Mouse (Mus musculus) embryonic facial prominence, embryonic 14.5 days (tissue): Measurements from ENCODE around the gene Inpp5k. TPM values are rescaled to one million over a fixed set of nuclear protein-coding genes. Genes with fewer than 3 reads are reported as not detected.
A peak's percentile ranks its signal among the peaks of the same experiment; 100 is the strongest.

Experiments
- ATAC-seq: fragments of 200-750 bp; cut with Nextera tagmentation; 2 replicates; pipeline ENCODE4 v1.8.0; 2017; ENCODE audit warnings: low read depth, moderate number of reproducible peaks, moderate TSS enrichment
- DNase-seq: peaks from one replicate; pipeline ENCODE4 v3.0.0-alpha.2; 2015; ENCODE audit warnings: low spot score
- H3K27ac ChIP-seq: fragments of 300-500 bp; sonication (generic); replicated peaks from 2 replicates; pipeline ENCODE4 v1.5.1; 2014; ENCODE audit warnings: low read depth, mild to moderate bottlenecking, low read length, moderate library complexity
- H3K27me3 ChIP-seq: fragments of 300-500 bp; sonication (generic); replicated peaks from 2 replicates; pipeline ENCODE4 v1.6.1; 2014; ENCODE audit warnings: low read length; ENCODE audit not compliant: control insufficient read depth, insufficient read depth
- H3K36me3 ChIP-seq: fragments of 300-500 bp; sonication (generic); 2 replicates; pipeline ENCODE4 v1.6.1; 2014; ENCODE audit warnings: low read length, mixed read lengths; ENCODE audit not compliant: control insufficient read depth, insufficient read depth
- H3K4me1 ChIP-seq: fragments of 300-500 bp; sonication (generic); 2 replicates; pipeline ENCODE4 v1.6.1; 2014; ENCODE audit warnings: antibody characterized with exemption, low read length; ENCODE audit not compliant: control insufficient read depth, insufficient read depth
- H3K4me2 ChIP-seq: fragments of 300-500 bp; sonication (generic); 2 replicates; pipeline ENCODE4 v1.6.1; 2014; ENCODE audit warnings: low read depth, mild to moderate bottlenecking, low read length, moderate library complexity, mixed read lengths
- H3K4me3 ChIP-seq: fragments of 300-500 bp; sonication (generic); 2 replicates; pipeline ENCODE4 v1.5.1; 2014; ENCODE audit warnings: low read depth, mild to moderate bottlenecking, low read length
- H3K9ac ChIP-seq: fragments of 300-500 bp; sonication (generic); 2 replicates; pipeline ENCODE4 v1.6.1; 2014; ENCODE audit warnings: low read depth, mild to moderate bottlenecking, low read length, moderate library complexity, mixed read lengths
- H3K9me3 ChIP-seq: fragments of 300-500 bp; sonication (generic); 2 replicates; pipeline ENCODE4 v1.6.1; 2016; ENCODE audit warnings: low read length; ENCODE audit not compliant: control insufficient read depth
- WGBS: fragments of 180-500 bp; shearing (Covaris S2); extraction: QIAGEN DNeasy Blood & Tissue Kit; methylation state at CpG from one replicate; pipeline ENCODE4 v1.1.7; 2014; 5-methylcytosine and 5-hydroxymethylcytosine counted together
- polyA plus RNA-seq: library from polyadenylated mRNA; unstranded; fragments of >200 nt; fragmentation: Nextera tagmentation; extraction: Ambion mirVana; gene quantifications from 2 replicates; pipeline ENCODE4 v1.2.1, GENCODE M21; 2014

Inpp5k gene
- 23.7 and 29.2 TPM in 2 replicates for polyA plus RNA-seq

GRCm38 (mm10) chr11:75630645-75631229 lies at the start of gene Inpp5k:
Gene Inpp5k, plus strand, starts transcription at chr11:75630988.
- no peaks in the 10 kb centered on the region for H3K27me3 ChIP-seq
- H3K4me2 ChIP-seq, result peak within 1 kb of the TSS; percentile 89
- peaks cover 38% of the 10 kb centered on the region for H3K36me3 ChIP-seq
- H3K27ac ChIP-seq, result peak within 1 kb of the TSS; percentile 84
- 0 out of 2 replicates have a peak, but pooled peaks cover 14% of the 10 kb centered on the region for H3K4me1 ChIP-seq
- peak within 1 kb of the TSS; percentile 71 for H3K4me3 ChIP-seq
- peak within 1 kb of the TSS; percentile 74 for H3K9ac ChIP-seq
- under 1% methylated on average over 43 of the region's 53 CpGs for WGBS
- ATAC-seq, result peak; percentile 99
- no peaks in the 10 kb centered on the region for H3K9me3 ChIP-seq
- DNase-seq, result peak; percentile 99

- no peak overlapping the region for H3K27ac ChIP-seq
- no peaks in the 10 kb centered on the region for H3K36me3 ChIP-seq
- no peak overlapping the region for H3K9ac ChIP-seq
- H3K4me3 ChIP-seq, result no peak overlapping the region
- ATAC-seq (no peak), DNase-seq (no peak)
- no peaks in the 10 kb centered on the region for H3K9me3 ChIP-seq
- WGBS, result 90% methylated on average over 7 of the region's 7 CpGs
- no peak overlapping the region for H3K4me2 ChIP-seq
- no peaks in the 10 kb centered on the region for H3K27me3 ChIP-seq
- no peaks in the 10 kb centered on the region for H3K4me1 ChIP-seq
Observed at GRCm38 (mm10) chr11:75581495-75582149, 49.2 kb upstream of the Inpp5k start.

- no peak overlapping the region for H3K4me2 ChIP-seq
- H3K36me3 ChIP-seq, result no peaks in the 10 kb centered on the region
- no peaks in the 10 kb centered on the region for H3K9me3 ChIP-seq
- H3K27ac ChIP-seq, result no peak overlapping the region
- 73% methylated on average over 2 of the region's 2 CpGs for WGBS
- DNase-seq (no peak), ATAC-seq (no peak)
- H3K27me3 ChIP-seq, result no peaks in the 10 kb centered on the region
- H3K4me3 ChIP-seq, result no peak overlapping the region
- H3K9ac ChIP-seq, result no peak overlapping the region
- H3K4me1 ChIP-seq, result peaks cover 3% of the 10 kb centered on the region; the same call in 1 of the 2 replicates
Observed at GRCm38 (mm10) chr11:75583521-75583920, 47.3 kb upstream of the Inpp5k start.

- no peaks in the 10 kb centered on the region for H3K27me3 ChIP-seq
- H3K4me2 ChIP-seq, result no peak overlapping the region
- ATAC-seq, result no peak
- H3K36me3 ChIP-seq, result no peaks in the 10 kb centered on the region
- H3K4me3 ChIP-seq, result no peak overlapping the region
- no peak overlapping the region for H3K9ac ChIP-seq
- H3K27ac ChIP-seq, result no peak overlapping the region
- WGBS, result 75% methylated on average over 4 of the region's 4 CpGs
- H3K4me1 ChIP-seq, result peaks cover 14% of the 10 kb centered on the region
- H3K9me3 ChIP-seq, result no peaks in the 10 kb centered on the region
- DNase-seq, result no peak
Observed at GRCm38 (mm10) chr11:75585061-75585460, 45.7 kb upstream of the Inpp5k start.

GRCm38 (mm10) chr11:75585978-75586377 lies 44.8 kb upstream of the Inpp5k start:
- Histone ChIP-seq H3K4me3 (no peak overlapping the region), H3K4me2 (no peak overlapping the region), H3K4me1 (peaks cover 14% of the 10 kb centered on the region), H3K9ac (no peak overlapping the region), H3K27ac (no peak overlapping the region), H3K9me3 (no peaks in the 10 kb centered on the region), H3K27me3 (no peaks in the 10 kb centered on the region), H3K36me3 (no peaks in the 10 kb centered on the region)
- DNase-seq (no peak), ATAC-seq (no peak)
- WGBS, result 66% methylated on average over 5 of the region's 5 CpGs

GRCm38 (mm10) chr11:75586963-75587362 lies 43.8 kb upstream of the Inpp5k start:
- Histone ChIP-seq H3K4me1 (peaks cover 14% of the 10 kb centered on the region), H3K27me3 (no peaks in the 10 kb centered on the region), H3K9ac (0 out of 2 replicates have a peak overlapping the region, but pooled peaks have one; percentile 93), H3K27ac (peak overlapping the region; percentile 30; the same call in 1 of the 2 replicates), H3K4me3 (no peak overlapping the region), H3K9me3 (no peaks in the 10 kb centered on the region), H3K4me2 (0 out of 2 replicates have a peak overlapping the region, but pooled peaks have one; percentile 85), H3K36me3 (no peaks in the 10 kb centered on the region)
- 79% methylated on average over 5 of the region's 5 CpGs for WGBS
- ATAC-seq (no peak), DNase-seq (no peak)

GRCm38 (mm10) chr11:75587493-75588284 lies 43.1 kb upstream of the Inpp5k start, which contains the start of gene Pitpna:
Gene Pitpna, plus strand, starts transcription at chr11:75588097.
- WGBS, result 7% methylated on average over 36 of the region's 49 CpGs
- H3K9ac ChIP-seq, result peak within 1 kb of the TSS; percentile 93
- H3K9me3 ChIP-seq, result no peaks in the 10 kb centered on the region
- peak within 1 kb of the TSS; percentile 82 for H3K27ac ChIP-seq
- DNase-seq (peak; percentile 96), ATAC-seq (peak; percentile 96)
- H3K36me3 ChIP-seq, result peaks cover 7% of the 10 kb centered on the region
- no peaks in the 10 kb centered on the region for H3K27me3 ChIP-seq
- peaks cover 14% of the 10 kb centered on the region for H3K4me1 ChIP-seq
- peak within 1 kb of the TSS; percentile 90 for H3K4me3 ChIP-seq
- H3K4me2 ChIP-seq, result peak within 1 kb of the TSS; percentile 85

GRCm38 (mm10) chr11:75588285-75588941 lies 42.4 kb upstream of the Inpp5k start:
- Histone ChIP-seq H3K27ac (peak overlapping the region; percentile 82), H3K4me2 (peak overlapping the region; percentile 85), H3K27me3 (no peaks in the 10 kb centered on the region), H3K9me3 (no peaks in the 10 kb centered on the region), H3K36me3 (peaks cover 14% of the 10 kb centered on the region), H3K9ac (peak overlapping the region; percentile 93), H3K4me1 (peaks cover 14% of the 10 kb centered on the region), H3K4me3 (peak overlapping the region; percentile 90)
- ATAC-seq (peak; percentile 88), DNase-seq (no peak)
- under 1% methylated on average over 31 of the region's 37 CpGs for WGBS
